Mouse (Mus musculus): ENCODE data around the gene Lypd6b.

Gene Lypd6b

DNA sequence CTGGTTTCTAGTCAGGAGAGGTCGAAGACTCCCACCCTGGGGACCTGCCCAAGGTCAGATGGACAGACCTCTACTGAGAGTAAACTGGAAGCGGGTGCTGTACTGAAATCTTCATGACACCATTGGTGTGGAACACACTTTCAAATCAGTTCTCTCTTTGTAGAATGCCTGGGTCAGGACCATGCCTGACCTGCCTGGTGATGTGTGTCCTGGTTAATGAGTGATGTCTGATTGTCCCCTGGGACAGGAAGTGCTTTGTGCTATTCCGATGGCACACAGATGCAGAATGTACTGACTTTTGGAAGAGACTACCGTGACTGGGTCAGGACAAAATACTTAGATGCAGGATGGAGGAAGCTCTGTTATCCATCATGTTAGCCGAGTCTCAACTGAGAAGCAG, 17.0 kb upstream of the Lypd6b start:
- no peak for DNase-seq (ENCODE audit: low spot score in 2 of 2)

DNA sequence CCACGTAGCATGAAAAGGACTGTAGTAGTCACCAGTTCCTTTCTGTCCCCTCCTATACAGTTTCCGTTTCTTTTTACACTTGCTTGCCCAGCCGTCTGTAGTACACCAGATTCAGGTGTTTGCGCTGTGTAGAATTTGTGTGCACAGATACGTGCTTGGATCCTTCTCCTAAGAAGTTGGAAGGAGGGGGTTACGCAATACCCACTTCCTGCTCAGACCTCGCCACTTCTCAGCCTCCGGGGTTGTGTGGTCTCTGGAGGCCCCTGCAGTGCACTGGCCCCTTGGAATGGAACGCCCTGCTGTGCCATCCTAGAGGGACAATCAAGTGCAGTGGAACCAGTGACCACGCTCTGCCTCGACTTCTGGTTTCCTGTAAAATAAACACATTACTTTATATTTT, 16.3 kb upstream of the Lypd6b start:
- DNase-seq (ENCODE audit: low spot score in 2 of 2), result no peak

DNA sequence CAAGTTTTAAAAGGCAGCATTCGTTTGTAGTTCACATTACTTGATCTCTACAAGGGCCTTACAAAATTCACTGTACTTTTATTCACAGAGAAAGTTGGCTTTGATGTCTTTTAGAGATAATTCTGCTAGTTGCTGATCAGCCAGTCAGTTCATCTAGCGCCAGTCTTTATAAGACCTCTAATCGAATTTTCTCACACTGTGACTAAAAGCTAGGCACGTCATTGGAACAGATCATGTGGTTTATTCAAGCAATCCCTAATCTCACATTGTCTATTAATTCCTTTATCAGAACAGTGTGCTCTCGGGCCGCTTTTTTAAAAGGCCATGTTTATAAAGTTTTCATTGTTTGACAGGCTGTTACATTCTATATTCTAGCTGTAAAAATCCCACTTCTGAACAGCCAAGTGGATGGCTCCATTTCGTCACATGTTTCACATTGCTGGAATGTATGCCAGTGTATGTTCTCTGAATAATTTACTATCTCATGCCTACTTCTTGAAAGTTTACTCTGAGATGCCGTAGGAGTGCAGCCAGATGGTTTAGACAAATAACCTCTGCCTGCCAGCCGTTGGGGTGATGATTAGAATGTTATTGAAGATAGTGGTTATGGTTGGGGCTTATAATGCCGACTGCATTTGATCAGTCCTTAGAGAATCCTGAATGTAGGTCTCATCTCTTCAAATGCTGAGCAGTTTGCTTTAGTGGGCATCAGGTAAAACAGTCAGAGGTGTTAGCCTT, 14.1 kb upstream of the Lypd6b start:
- DNase-seq (ENCODE audit: low spot score in 2 of 2), result no peak

DNA sequence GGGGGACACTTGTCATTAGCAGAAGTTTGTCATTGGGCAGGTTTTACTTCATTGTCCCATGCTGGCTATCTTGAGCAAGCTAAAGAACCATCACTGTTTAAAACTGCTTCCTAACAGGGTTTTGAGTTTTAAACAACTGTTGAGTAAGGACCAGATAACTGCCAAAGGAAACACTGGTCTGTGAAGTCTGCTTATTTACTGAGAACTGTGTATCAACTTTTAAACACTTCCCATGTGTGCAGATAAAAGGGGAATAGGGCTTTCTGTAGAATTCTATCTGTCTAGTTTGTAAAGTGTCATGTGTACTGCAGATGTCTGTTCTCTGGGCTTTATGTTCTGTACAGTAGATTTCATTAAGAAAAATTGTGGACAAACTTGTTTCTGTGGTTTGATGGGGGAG, 13.3 kb upstream of the Lypd6b start:
- no peak for DNase-seq (ENCODE audit: low spot score in 2 of 2)

DNA sequence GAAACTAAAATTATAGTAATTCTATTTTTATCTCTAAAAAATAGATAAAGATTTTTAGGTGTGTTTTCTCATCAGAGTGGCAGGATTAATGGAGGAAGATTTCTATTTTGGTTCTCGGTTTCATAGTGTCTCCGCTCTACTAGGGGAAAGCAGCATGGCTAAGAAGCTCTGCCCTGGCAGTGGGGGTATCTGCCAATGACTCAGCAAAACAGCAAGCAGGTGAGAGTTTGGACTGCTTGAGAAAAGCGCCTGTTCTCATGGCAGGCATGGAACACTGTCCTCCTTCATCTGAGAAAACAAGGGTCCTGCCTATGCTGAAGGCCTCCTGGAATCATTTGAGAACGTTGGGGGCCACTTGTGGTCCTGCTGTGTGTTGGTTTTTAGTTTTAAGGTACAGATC, 12.3 kb upstream of the Lypd6b start:
- DNase-seq (ENCODE audit: low spot score in 2 of 2), result no peak

DNA sequence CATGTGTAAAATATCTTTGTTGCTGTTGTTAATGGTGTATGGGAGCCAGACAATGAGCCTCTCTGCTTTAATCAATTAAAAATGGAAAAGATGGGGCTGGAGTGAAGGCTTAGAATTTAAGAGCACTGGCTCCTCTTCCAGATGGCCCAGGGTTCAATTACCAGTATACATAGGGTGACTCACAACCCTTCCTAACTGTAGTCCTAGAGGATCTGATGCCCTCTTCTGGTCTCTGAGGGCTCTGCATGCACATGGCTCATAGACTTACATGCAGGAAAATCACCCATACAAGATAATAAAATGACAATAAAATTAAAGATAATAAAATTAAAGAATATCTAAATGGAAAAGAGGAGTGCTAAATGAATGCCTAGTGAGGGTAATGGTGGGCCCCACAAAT, 11.8 kb upstream of the Lypd6b start:
- no peak for DNase-seq (ENCODE audit: low spot score in 2 of 2)

DNA sequence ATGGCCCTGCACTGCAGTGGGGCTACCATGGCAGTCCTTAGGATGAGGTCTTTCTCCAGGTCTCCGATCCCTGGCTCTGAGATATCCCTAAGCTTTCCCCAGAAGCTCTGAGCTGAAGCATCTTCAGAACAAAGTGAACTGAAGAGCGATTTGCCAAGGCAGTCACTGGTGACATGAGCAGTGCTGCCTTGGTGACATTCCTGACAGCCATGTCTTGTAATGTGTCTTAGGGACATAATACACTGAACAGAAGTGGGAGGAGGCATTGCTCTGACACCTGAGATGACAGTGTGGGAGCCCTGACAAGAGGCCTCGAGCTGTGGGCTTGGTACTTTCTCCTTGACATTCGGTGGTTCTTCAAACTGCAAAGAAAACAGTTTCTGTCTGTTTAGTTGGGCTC, 11.1 kb upstream of the Lypd6b start:
- DNase-seq (ENCODE audit: low spot score in 2 of 2), result no peak

DNA sequence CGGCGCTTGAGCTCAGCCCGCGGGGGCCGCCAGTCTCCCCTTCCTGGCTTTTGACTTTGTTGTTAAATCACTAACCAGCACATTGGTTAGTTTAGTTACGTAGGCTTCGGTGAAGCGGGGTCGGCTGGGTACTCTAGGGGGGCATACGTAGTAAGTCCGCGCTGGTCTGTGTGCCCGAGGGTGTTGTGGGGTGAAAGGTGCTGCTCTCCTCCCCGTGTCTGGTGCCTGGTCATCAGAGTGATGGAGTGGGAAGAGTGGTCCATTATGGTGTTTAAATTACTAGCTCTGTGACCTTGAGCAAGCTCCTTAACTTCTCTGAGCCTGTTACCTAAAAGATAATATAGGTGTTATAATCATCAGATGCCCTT, 547 bp downstream of the Lypd6b start:
- DNase-seq (ENCODE audit: low spot score in 2 of 2), result no peak

DNA sequence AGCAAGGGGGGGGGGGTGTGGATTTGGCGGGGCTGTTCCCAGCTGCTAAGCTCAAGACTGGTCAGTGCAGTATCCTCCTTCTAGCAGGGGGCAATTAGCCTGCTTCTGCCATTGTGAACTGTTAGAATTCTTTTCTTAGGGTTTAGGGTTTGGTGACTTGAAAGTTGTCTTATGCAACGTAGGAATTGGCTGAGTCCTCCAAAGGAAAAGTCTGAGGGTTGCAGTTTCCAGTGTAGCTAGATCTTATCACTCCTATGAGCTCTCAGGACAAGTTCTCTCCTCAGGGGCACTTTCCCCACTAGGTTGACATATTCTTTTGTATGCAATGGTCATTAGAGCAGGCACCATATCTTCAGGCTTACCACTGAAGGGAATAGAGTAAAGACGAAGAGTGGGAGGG, 1.2 kb downstream of the Lypd6b start:
- DNase-seq (ENCODE audit: low spot score in 2 of 2), result no peak

DNA sequence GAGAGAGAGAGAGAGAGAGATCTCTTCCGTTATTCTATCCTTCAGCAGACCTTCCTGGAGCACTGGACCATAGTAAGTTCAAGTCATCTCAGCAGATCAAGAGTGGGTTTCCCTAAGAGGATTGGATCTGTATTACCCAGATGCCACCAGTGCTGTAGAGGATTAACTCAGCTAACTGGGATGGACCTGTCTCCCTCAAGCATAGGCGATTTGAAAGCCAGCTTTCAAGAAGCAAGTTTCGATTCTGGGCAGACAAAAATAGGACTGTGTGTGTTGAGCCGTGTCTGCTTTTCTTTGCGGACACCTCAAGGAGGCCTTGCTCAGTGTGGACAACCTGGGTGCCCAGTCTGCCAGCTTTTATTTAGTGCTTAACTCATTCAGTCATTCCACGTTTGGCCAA, 1.6 kb downstream of the Lypd6b start:
- DNase-seq (ENCODE audit: low spot score in 2 of 2), result no peak

DNA sequence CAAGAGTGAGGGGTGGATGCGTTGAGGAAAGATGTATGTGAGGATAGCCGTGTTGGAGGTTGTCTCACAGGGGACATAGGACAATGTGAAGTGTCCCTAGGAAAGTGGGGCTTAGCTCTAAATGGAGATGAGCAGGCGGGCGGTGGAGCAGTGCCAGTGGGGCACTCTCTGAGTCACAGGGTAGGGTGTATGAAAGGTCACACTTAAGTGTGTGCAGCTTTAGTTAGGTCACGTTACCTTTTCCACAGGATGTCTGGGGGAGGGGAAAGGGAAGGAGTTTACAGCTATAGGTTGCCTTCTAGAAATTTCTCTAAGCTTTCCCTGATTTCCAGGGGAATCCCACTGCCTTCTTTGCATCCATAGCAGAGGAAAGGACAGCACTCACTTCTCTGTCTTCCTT, 2.0 kb downstream of the Lypd6b start:
- no peak for DNase-seq (ENCODE audit: low spot score in 2 of 2)

DNA sequence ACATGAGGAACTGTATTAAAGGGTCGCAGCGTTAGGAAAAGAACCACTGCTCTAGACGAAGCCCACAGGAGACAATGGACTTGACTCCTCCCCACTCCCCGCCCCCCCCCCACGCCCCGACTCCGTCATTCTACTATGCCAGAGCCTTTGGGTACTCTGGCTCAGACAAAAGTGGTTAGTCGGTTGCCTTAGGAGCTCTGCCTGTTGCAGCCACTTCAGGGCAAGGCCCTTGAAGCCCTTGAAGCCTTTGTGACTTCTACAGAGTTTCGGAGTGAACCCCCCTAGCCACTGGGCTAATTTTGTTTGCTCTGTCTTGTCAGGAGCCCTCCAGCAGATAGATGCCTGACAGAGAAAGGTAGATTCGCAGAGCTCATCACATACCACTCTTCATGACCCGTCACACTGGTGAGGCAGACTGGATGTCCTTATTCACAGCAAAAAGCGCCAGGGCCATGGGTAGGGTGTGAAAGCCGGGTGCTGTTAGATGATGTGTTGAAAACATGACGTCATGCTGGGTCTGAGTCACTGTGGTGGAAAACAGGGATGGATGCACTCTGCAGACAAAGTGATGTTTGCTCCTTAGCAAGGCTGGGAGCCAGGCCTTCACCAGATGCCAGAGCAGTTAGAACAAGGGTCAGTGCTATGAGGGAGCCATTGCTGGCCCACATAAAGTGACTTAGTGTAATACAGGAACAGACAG, 10.1 kb downstream of the Lypd6b start:
- DNase-seq (ENCODE audit: low spot score in 2 of 2), result no peak

DNA sequence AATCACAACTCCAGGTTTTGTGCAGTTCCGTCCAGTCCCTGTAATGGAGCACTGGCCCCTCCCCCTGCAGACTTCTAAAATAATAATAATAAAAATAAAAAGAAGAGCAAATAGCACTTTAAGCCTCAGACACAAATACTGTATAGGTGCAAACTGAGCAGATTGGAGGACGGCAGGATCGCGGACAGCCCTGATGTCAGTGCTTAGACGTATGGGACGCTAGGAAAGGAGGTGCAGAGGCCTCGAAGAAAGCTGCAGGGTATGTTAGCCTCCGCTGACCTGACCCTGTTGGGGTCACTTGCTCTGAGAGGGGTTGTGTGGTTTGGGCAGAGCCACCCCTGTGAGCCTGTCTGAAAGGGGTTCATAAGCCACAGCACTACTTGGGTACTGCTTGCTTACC, 17.0 kb downstream of the Lypd6b start:
- no peak for DNase-seq (ENCODE audit: low spot score in 2 of 2)

DNA sequence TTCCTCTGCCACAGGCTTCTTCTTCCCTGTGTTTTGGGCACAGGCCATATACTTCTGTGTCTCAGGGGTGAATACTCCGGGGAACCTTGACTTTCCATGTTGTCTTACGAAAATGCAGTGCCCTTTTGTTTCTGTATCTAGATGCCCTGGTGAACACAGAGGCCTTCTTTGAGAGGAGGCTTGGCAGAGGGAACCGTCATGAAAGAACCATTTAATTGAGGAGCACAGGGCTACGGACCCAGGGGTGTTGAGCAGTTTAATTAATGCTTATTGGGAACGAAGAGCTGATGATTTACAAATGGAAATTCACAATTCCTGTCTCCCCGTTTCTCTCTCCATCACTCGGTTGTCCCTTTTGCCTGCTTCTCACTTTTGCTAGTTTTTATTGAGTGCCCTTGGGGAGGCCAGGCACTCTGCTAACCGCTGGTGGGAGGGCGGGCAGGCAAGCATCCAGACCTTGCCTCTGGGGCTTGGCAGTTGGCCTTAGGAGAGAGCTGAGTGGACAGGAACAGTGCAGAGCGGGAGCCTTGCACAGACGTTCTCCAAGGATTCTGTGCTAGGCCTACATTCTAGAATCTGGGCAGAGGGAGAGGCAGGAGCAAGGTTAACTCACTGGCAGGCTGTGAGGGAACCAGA, 18.4 kb downstream of the Lypd6b start:
- no peak for DNase-seq (ENCODE audit: low spot score in 2 of 2)

DNA sequence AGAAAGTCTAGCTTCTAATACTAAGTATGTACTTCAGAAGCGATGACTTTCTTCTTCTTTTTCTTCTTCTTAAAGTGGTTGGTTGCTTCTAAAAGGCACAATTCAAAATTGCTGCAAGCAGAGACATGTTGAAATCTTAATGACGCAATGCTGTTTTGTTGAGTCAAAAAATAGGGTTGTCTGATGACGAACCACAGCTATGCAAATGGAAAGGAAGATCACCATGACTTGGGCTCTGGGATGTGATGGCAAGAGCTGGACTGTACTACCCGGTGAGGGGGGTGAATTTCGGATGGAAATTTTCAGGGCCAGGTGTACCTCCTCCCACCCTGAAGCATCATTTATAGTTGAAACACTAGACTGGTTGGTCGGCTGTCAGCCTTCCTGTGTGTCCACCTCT, 22.0 kb downstream of the Lypd6b start:
- DNase-seq (ENCODE audit: low spot score in 2 of 2), result no peak

DNA sequence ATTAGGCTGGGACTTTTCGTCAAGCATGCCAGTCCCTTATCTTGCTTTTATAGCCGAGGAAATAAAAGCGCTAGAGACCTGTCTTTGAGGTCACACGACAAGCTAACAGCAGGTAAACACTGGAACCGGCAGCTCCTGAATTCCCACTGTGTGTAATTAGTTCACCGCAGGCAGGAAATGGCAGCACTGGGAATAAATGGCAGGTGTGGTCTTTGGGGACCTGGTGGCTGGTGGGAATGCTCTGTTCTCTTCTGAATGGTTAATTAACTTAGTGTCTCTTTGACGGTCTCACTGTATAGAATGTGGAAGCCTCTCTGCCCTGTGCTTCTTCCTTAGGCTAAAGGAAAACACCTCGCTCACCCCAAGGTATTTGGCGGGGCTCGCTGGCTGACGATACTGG, 23.9 kb downstream of the Lypd6b start:
- DNase-seq (ENCODE audit: low spot score in 2 of 2), result no peak

DNA sequence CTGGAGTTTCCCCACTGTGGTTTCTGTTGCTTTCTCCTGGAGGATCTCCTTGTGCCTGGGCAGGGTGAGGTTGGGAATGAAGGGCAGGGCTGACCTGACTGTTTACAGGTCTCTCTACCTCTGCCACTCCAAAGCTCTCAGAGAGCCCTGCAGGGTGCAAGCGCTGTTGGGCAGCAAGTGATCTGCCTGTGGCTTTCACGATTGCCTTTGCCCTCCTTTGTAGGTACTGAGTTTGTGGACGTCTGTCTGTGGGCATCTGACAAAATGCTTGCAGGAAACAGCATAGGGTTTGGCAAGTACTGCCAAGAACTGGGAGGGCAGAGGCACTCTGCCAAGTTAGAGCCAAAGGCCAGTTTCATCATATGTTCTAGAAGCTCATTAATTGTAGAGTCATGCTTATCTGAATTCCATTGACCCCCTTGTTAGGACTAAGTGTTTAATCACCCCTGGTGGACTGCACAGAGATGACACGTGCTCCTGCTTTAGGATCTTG, 24.4 kb downstream of the Lypd6b start:
- no peak for DNase-seq (ENCODE audit: low spot score in 2 of 2)

DNA sequence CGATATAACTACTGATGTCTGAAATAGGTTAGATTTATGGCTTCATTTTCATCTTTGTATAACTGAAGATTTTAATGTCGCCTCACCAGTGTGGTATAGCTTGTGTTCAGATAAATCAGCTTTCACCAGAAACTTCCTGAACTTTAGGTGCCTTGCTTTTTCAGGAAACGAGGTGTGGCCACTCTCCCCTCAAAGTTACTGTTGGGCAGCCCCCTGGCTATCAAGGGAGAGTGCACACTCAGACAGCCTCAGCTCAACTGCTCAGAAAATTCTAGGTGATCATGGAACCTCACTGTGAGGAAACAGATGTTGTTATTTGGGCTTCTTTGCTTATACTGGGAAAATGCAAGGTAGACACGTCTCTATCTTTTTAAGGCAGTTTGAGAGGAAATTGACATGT, 25.7 kb downstream of the Lypd6b start:
- no peak for DNase-seq (ENCODE audit: low spot score in 2 of 2)

DNA sequence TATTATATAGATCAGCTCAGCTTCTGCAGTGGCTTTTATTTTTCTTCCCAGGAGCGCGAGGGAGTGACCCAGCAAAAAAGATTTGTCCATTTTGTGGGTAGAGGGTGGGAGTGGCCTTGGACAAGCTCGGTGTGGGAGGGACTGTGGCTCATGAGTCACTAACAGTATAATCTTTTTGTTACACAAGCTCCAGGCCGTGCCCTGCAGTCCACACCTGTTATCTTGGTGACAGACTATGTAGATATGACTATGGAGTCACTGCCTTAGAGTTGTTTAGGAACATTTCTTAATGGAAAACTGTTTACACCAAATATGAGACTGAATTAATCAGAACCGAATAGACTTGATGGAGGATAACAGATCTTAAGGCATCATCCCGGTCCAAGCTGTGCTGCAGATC, 26.5 kb downstream of the Lypd6b start:
- peak in 1 of 2 experiments; percentile 9 for DNase-seq (ENCODE audit: low spot score in 2 of 2)

DNA sequence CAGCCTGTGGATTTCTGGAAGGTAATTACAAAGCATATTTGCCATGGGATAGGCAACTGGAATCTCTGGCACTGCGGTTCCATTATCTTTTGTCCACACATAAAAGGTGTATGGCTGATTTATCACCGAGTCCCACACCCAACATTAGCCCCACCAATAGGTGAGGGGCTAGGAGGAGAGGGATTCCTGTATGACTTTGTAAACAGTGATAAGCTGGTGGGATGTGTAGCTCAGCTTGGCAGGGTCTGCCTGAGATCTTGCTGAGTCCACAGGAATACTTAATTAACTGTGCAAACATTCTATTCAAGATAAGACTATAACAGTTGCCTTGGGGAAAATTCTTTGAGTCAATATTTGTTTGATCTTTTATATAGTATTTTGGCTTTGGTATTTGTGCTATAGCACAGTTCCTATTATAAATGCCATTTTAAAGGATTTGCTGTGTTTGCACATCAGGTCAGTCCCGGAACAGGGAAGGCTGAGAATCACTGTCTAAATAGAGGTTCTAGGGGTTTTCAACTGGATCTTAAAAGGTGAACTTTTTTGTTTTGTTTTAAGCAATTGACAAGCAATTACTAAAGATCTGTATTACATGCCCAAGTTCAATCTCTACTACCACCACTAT, 28.3 kb downstream of the Lypd6b start:
- no peak for DNase-seq (ENCODE audit: low spot score in 2 of 2)

DNA sequence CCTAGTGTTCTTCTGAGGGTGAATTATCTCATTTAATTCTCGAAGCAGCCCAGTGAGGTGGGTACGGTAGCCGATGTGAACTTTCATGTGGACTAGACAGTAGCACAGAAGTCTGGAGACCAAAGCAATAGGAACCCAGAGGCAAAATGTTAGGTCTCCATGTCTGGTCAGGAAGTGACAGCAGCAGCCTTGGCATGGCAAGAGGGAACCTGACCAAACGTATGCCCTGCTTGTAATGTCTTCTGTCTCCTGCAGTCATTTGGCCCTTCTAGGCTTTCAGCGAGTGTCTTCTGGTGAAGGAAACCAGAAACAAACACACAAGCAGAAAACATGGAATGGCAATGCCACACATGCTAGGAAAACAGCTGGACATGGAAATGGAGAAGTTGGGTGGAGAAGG, 29.1 kb downstream of the Lypd6b start:
- DNase-seq (ENCODE audit: low spot score in 2 of 2), result no peak

DNA sequence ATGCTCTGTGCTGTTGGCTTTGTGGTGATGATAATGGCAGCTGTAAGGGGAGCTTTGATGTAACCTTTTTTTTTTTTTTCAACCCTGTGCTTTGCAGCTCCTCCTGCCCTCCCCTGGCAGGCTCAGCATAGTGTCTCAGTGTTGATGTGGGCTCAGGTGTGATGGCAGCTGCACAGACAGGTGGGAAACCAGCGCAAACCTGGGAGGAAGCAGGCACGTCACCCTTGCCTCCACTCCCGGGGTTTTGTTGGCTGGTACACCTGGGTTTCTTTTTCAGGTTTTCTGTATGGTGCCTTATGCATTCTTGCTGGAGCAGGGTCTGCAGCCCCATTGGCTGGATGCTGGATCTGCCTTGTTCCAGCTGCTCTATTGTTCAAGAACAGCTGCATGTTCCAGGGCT, 29.7 kb downstream of the Lypd6b start:
- no peak for DNase-seq (ENCODE audit: low spot score in 2 of 2)

DNA sequence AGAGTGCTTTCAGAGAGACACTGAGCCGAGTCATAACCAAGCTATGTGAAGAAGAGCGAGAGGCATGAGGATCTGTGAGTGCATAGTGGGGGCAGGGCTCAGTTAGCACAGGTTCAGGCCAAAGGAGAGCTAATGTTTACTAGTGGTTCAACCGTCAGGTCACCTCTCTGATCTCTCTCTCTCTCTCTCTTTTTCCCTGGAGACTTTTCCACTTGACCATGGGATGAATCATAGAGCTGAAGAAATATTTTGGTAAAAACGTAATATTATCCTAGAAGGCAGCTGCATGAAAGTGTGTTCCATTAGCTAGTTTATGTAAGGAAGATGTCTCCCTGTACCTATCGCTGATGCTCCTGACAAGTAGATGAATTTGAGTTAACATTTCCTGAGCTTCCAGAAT, 30.6 kb downstream of the Lypd6b start:
- no peak for DNase-seq (ENCODE audit: low spot score in 2 of 2)

Measured in natural killer cell, adult 2 months (primary cell).